Mouse (Mus musculus) liver, adult 2 months (tissue): ENCODE results near the gene Emc1.

Experiments used
- CTCF ChIP-seq: fragments of 200-500 bp; IDR thresholded peaks from 2 replicates; pipeline ENCODE4 v1.5.1; 2011; ENCODE audit warnings: low read depth, low read length, control low read depth
- POLR2A ChIP-seq: fragments of 200-500 bp; IDR thresholded peaks from 2 replicates; pipeline ENCODE4 v1.6.1; 2011; ENCODE audit warnings: low read length, control low read depth; ENCODE audit not compliant: insufficient read depth; ENCODE audit errors: extremely low read depth

- TF ChIP-seq POLR2A (no peak), CTCF (no peak)
Measured at GRCm38 (mm10) chr4:139381452-139381845, 29.1 kb downstream of the Emc1 start.
